Mouse (Mus musculus): ENCODE data around the gene Olfr362.
"Not testable (repeated sequence)": the region's sequence is repeated elsewhere in the genome, so short reads cannot be mapped to it uniquely, and the experiment has no call there.

The Olfr362 gene

DNA sequence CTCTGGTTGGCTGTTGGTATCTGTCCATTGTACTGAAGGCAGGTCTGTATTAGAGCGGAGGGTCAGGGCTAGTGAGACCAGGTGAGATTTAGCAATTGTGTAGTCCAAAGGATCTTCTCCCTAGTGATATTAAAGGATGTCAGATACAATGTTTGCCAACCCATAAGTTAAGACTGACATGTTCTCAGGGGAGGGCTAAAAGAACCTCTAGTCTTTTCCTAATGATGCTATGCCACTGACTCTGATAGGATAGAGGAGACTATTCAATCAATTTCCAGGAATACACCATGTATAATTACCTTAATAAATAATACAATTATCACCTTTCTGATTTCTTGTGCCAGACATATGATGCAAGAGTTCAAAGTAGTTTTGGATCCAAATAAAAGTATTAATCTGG lies at the start of gene Olfr362:
TSS of gene Olfr362 (minus strand) at position 101 of the 400 bp plus-strand sequence.
- no peak for DNase-seq (ENCODE audit: low read depth, low spot score)

DNA sequence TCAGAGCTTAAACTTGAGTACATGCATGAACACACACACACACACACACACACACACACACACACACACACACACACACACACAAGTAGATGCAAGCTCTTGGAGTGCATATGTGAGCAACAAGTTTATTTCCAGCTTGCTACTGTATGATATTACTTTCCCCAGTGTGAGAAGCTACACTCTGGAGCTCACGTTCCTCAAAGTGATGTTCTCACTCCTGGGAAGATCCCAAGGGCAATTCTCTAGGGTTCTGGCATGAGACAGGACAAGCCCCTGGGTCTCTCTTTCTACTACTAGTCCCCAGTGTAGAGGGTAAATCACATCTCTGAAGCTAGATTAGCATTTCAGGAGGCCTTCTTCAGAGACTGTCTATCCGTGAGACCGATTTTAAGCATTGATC lies 21.3 kb upstream of the Olfr362 start, which contains the start of gene Olfr364-ps1:
TSS of gene Olfr364-ps1 (plus strand) at position 301 of the 400 bp plus-strand sequence.
- DNase-seq (ENCODE audit: low read depth, low spot score): no peak

DNA sequence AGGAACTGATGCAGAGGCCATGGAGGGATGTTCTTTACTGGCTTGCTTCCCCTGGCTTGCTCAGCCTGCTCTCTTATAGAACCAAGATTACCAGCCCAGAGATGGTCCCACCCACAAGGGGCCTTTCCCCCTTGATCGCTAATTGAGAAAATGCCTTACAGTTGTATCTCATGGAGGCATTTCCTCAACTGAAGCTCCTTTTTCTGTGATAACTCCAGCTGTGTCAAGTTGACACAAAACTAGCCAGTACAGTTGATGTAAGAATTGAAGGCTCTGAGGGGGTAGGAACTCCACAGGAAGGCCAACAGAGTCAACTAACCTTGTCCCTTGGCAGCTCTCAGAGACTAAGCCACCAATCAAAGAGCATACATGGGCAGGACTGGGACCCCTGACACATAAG lies 28.5 kb downstream of the Olfr362 start, which contains the start of gene Olfr361:
TSS of gene Olfr361 (minus strand) at position 101 of the 400 bp plus-strand sequence.
- DNase-seq (ENCODE audit: low read depth, low spot score): not testable (repeated sequence)

DNA sequence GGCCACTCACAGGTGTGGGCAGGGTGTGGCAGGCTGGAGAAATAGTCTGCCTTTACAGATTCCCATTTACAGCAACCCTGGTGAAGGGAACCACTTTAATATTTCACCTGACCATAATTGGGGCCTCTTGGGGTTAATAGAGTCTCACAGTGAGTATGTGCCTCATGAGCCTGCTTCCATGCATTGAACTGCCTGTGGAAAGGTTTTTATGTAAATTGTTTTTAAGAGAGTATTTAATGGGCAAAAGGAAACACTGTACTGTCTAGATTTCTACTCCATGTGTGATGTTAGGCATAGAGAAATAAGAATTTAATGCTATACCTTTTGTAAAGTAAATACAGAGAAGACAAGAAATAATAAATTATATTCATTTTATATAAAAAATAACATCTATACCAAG lies 52.3 kb downstream of the Olfr362 start, which contains the start of gene Olfr360:
TSS of gene Olfr360 (plus strand) at position 301 of the 400 bp plus-strand sequence.
- no peak for DNase-seq (ENCODE audit: low read depth, low spot score)

All from retina, postnatal 7 days (tissue).